Mouse (Mus musculus): ENCODE data around the gene Actr10. TPM values are rescaled to one million over a fixed set of nuclear protein-coding genes. Genes with fewer than 3 reads are reported as not detected.

The Actr10 gene
- polyA plus RNA-seq, 1 experiment from 2014 or later: 305 TPM

GRCm38 (mm10) chr12:70929781-70930180, 7.9 kb upstream of the Actr10 start:
- Histone ChIP-seq H3K27me3 (ENCODE audit: control insufficient read depth, insufficient read depth, low read length) (no peaks in the 10 kb centered on the region), H3K9me3 (replicated peaks; ENCODE audit: control insufficient read depth, low read length) (no peaks in the 10 kb centered on the region), H3K36me3 (replicated peaks; ENCODE audit: control insufficient read depth, insufficient read depth, low read depth, low read length) (no peaks in the 10 kb centered on the region), H3K27ac (replicated peaks; ENCODE audit: low read depth, low read length) (no peak overlapping the region), H3K4me2 (ENCODE audit: low read depth, low read length) (no peak overlapping the region), H3K4me1 (ENCODE audit: control insufficient read depth, insufficient read depth, low read length) (no peaks in the 10 kb centered on the region), H3K9ac (replicated peaks; ENCODE audit: low read length) (no peak overlapping the region), H3K4me3 (ENCODE audit: low read depth, low read length) (no peak overlapping the region)
- 79% methylated on average over 4 of the region's 4 CpGs for WGBS
- DNase-seq (ENCODE audit: low spot score): no peak
- no peak for ATAC-seq (replicated peaks; ENCODE audit: insufficient number of reproducible peaks, low FRiP score, low TSS enrichment, low read depth)

- H3K9me3 ChIP-seq (replicated peaks; ENCODE audit: control insufficient read depth, low read length): no peaks in the 10 kb centered on the region
- H3K27me3 ChIP-seq (ENCODE audit: control insufficient read depth, insufficient read depth, low read length): no peaks in the 10 kb centered on the region
- peak overlapping the region; percentile 45 for H3K4me2 ChIP-seq (ENCODE audit: low read depth, low read length)
- DNase-seq (ENCODE audit: low spot score) (no peak), ATAC-seq (replicated peaks; ENCODE audit: insufficient number of reproducible peaks, low FRiP score, low TSS enrichment, low read depth) (peak; percentile 29)
- H3K9ac ChIP-seq (replicated peaks; ENCODE audit: low read length): peak overlapping the region; percentile 67
- peak overlapping the region; percentile 76 for H3K4me3 ChIP-seq (ENCODE audit: low read depth, low read length)
- peak overlapping the region; percentile 78; the same call in 1 of the 2 replicates for H3K27ac ChIP-seq (replicated peaks; ENCODE audit: low read depth, low read length)
- WGBS: 34% methylated on average over 7 of the region's 12 CpGs
- no peaks in the 10 kb centered on the region for H3K4me1 ChIP-seq (ENCODE audit: control insufficient read depth, insufficient read depth, low read length)
- no peaks in the 10 kb centered on the region for H3K36me3 ChIP-seq (replicated peaks; ENCODE audit: control insufficient read depth, insufficient read depth, low read depth, low read length)
Measured at GRCm38 (mm10) chr12:70937150-70937549, 507 bp upstream of the Actr10 start.

- no peaks in the 10 kb centered on the region for H3K9me3 ChIP-seq (replicated peaks; ENCODE audit: control insufficient read depth, low read length)
- WGBS: 97% methylated on average over 7 of the region's 7 CpGs
- no peak overlapping the region for H3K27ac ChIP-seq (replicated peaks; ENCODE audit: low read depth, low read length)
- H3K36me3 ChIP-seq (replicated peaks; ENCODE audit: control insufficient read depth, insufficient read depth, low read depth, low read length): peaks cover 5% of the 10 kb centered on the region
- H3K4me3 ChIP-seq (ENCODE audit: low read depth, low read length): no peak overlapping the region
- no peaks in the 10 kb centered on the region for H3K27me3 ChIP-seq (ENCODE audit: control insufficient read depth, insufficient read depth, low read length)
- no peak for DNase-seq (ENCODE audit: low spot score)
- no peak overlapping the region for H3K4me2 ChIP-seq (ENCODE audit: low read depth, low read length)
- H3K4me1 ChIP-seq (ENCODE audit: control insufficient read depth, insufficient read depth, low read length): no peaks in the 10 kb centered on the region
- no peak for ATAC-seq (replicated peaks; ENCODE audit: insufficient number of reproducible peaks, low FRiP score, low TSS enrichment, low read depth)
- H3K9ac ChIP-seq (replicated peaks; ENCODE audit: low read length): no peak overlapping the region
Measured at GRCm38 (mm10) chr12:70940806-70941205, 3.1 kb downstream of the Actr10 start.

GRCm38 (mm10) chr12:70944181-70944580, 6.5 kb downstream of the Actr10 start:
- Histone ChIP-seq H3K4me3 (ENCODE audit: low read depth, low read length) (no peak overlapping the region), H3K4me2 (ENCODE audit: low read depth, low read length) (no peak overlapping the region), H3K36me3 (replicated peaks; ENCODE audit: control insufficient read depth, insufficient read depth, low read depth, low read length) (peaks cover 7% of the 10 kb centered on the region), H3K9ac (replicated peaks; ENCODE audit: low read length) (no peak overlapping the region), H3K9me3 (replicated peaks; ENCODE audit: control insufficient read depth, low read length) (no peaks in the 10 kb centered on the region), H3K4me1 (ENCODE audit: control insufficient read depth, insufficient read depth, low read length) (no peaks in the 10 kb centered on the region), H3K27ac (replicated peaks; ENCODE audit: low read depth, low read length) (no peak overlapping the region), H3K27me3 (ENCODE audit: control insufficient read depth, insufficient read depth, low read length) (no peaks in the 10 kb centered on the region)
- ATAC-seq (replicated peaks; ENCODE audit: insufficient number of reproducible peaks, low FRiP score, low TSS enrichment, low read depth) (no peak), DNase-seq (ENCODE audit: low spot score) (no peak)
- 91% methylated on average over 5 of the region's 5 CpGs for WGBS

GRCm38 (mm10) chr12:70946585-70947256, 9.1 kb downstream of the Actr10 start:
- no peak overlapping the region for H3K27ac ChIP-seq (replicated peaks; ENCODE audit: low read depth, low read length)
- WGBS: 89% methylated on average over 10 of the region's 10 CpGs
- H3K36me3 ChIP-seq (replicated peaks; ENCODE audit: control insufficient read depth, insufficient read depth, low read depth, low read length): peaks cover 7% of the 10 kb centered on the region
- no peaks in the 10 kb centered on the region for H3K27me3 ChIP-seq (ENCODE audit: control insufficient read depth, insufficient read depth, low read length)
- ATAC-seq (replicated peaks; ENCODE audit: insufficient number of reproducible peaks, low FRiP score, low TSS enrichment, low read depth) (no peak), DNase-seq (ENCODE audit: low spot score) (no peak)
- H3K4me3 ChIP-seq (ENCODE audit: low read depth, low read length): no peak overlapping the region
- no peaks in the 10 kb centered on the region for H3K4me1 ChIP-seq (ENCODE audit: control insufficient read depth, insufficient read depth, low read length)
- H3K9me3 ChIP-seq (replicated peaks; ENCODE audit: control insufficient read depth, low read length): no peaks in the 10 kb centered on the region
- H3K4me2 ChIP-seq (ENCODE audit: low read depth, low read length): no peak overlapping the region
- no peak overlapping the region for H3K9ac ChIP-seq (replicated peaks; ENCODE audit: low read length)

- ATAC-seq (replicated peaks; ENCODE audit: insufficient number of reproducible peaks, low FRiP score, low TSS enrichment, low read depth): no peak
- Histone ChIP-seq H3K27me3 (ENCODE audit: control insufficient read depth, insufficient read depth, low read length) (no peaks in the 10 kb centered on the region), H3K36me3 (replicated peaks; ENCODE audit: control insufficient read depth, insufficient read depth, low read depth, low read length) (peaks cover 17% of the 10 kb centered on the region), H3K9me3 (replicated peaks; ENCODE audit: control insufficient read depth, low read length) (no peaks in the 10 kb centered on the region), H3K4me3 (ENCODE audit: low read depth, low read length) (no peak overlapping the region), H3K4me2 (ENCODE audit: low read depth, low read length) (no peak overlapping the region), H3K4me1 (ENCODE audit: control insufficient read depth, insufficient read depth, low read length) (no peaks in the 10 kb centered on the region), H3K9ac (replicated peaks; ENCODE audit: low read length) (no peak overlapping the region), H3K27ac (replicated peaks; ENCODE audit: low read depth, low read length) (no peak overlapping the region)
- WGBS: 86% methylated on average over 4 of the region's 4 CpGs
- no peak for DNase-seq (ENCODE audit: low spot score)
Measured at GRCm38 (mm10) chr12:70958640-70959039, 21.0 kb downstream of the Actr10 start.

GRCm38 (mm10) chr12:70967581-70967980, 29.9 kb downstream of the Actr10 start:
- no peaks in the 10 kb centered on the region for H3K9me3 ChIP-seq (replicated peaks; ENCODE audit: control insufficient read depth, low read length)
- H3K4me1 ChIP-seq (ENCODE audit: control insufficient read depth, insufficient read depth, low read length): no peaks in the 10 kb centered on the region
- H3K4me2 ChIP-seq (ENCODE audit: low read depth, low read length): peak overlapping the region; percentile 58
- no peaks in the 10 kb centered on the region for H3K27me3 ChIP-seq (ENCODE audit: control insufficient read depth, insufficient read depth, low read length)
- peak overlapping the region; percentile 58 for H3K4me3 ChIP-seq (ENCODE audit: low read depth, low read length)
- no peaks in the 10 kb centered on the region; the same call in none of the 2 replicates for H3K36me3 ChIP-seq (replicated peaks; ENCODE audit: control insufficient read depth, insufficient read depth, low read depth, low read length)
- 53% methylated on average over 8 of the region's 8 CpGs for WGBS
- ATAC-seq (replicated peaks; ENCODE audit: insufficient number of reproducible peaks, low FRiP score, low TSS enrichment, low read depth) (no peak), DNase-seq (ENCODE audit: low spot score) (no peak)
- no peak overlapping the region for H3K9ac ChIP-seq (replicated peaks; ENCODE audit: low read length)
- no peak overlapping the region for H3K27ac ChIP-seq (replicated peaks; ENCODE audit: low read depth, low read length)

- Histone ChIP-seq H3K9ac (replicated peaks; ENCODE audit: low read length) (peak overlapping the region; percentile 72), H3K27me3 (ENCODE audit: control insufficient read depth, insufficient read depth, low read length) (no peaks in the 10 kb centered on the region), H3K4me3 (ENCODE audit: low read depth, low read length) (peak overlapping the region; percentile 58), H3K36me3 (replicated peaks; ENCODE audit: control insufficient read depth, insufficient read depth, low read depth, low read length) (no peaks in the 10 kb centered on the region; the same call in none of the 2 replicates), H3K9me3 (replicated peaks; ENCODE audit: control insufficient read depth, low read length) (no peaks in the 10 kb centered on the region), H3K4me2 (ENCODE audit: low read depth, low read length) (peak overlapping the region; percentile 58), H3K4me1 (ENCODE audit: control insufficient read depth, insufficient read depth, low read length) (no peaks in the 10 kb centered on the region), H3K27ac (replicated peaks; ENCODE audit: low read depth, low read length) (peak overlapping the region; percentile 64)
- ATAC-seq (replicated peaks; ENCODE audit: insufficient number of reproducible peaks, low FRiP score, low TSS enrichment, low read depth): peak; percentile 79
- DNase-seq (ENCODE audit: low spot score): peak; percentile 84
- whole genome bisulfite sequencing: under 1% methylated on average over 31 of the region's 35 CpGs
Measured at GRCm38 (mm10) chr12:70968141-70968790, 30.6 kb downstream of the Actr10 start.

All from embryonic facial prominence, embryonic 11.5 days (tissue).